Mouse (Mus musculus): ENCODE results near the gene Yy1.

DNA sequence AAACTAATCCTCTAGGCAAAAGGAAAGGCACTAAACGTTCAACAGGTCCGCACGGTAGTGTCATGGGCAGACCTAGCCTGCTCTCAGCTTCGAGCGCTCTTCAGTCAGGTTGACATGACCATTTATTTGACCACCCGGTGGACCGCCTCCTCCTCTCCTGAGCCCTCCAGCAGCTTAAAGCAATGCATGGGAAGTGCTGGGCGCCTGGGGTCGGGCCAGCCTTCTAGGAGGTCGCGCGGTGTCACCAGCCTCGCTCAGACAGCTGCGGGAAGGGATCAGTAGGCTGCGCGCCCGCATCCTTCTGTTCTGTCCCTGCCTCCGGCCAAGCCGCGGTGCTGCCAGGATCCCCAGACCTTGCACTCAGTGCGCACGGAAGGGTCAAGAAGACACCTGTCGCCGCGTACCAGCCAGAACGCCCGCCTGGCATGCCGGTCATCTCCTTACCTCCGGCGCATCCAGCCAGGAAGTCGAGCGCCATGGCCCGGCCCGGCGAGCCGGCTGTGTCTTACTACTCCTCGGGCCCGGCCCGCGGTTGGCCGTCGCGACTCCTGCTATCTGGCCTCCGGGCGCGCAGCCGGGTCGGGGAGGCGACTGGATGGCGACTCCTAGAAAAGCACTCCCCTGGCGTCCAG lies 42.6 kb downstream of the Yy1 start:
- TF ChIP-seq POLR2A (IDR thresholded peaks at IDR 0.05; ENCODE audit: borderline replicate concordance, insufficient read depth, low read length) (no peak; the same call in 1 of the 2 replicates), CTCF (IDR thresholded peaks at IDR 0.05; ENCODE audit: borderline replicate concordance, insufficient read depth, low read depth, low read length) (no peak)

Data from cerebellum, adult 2 months (tissue).